Mouse (Mus musculus) bone marrow, adult 2 months (tissue): ENCODE measurements around the gene Gm11034.

Experiments used
- CTCF ChIP-seq: fragments of 200-500 bp; IDR thresholded peaks from 2 replicates; pipeline ENCODE4 v1.5.1; 2011; ENCODE audit warnings: low read length, control low read depth; ENCODE audit not compliant: control insufficient read depth, insufficient read depth
- POLR2A ChIP-seq: fragments of 200-500 bp; IDR thresholded peaks from 2 replicates; pipeline ENCODE4 v1.6.1; 2011; ENCODE audit warnings: low read depth, mild to moderate bottlenecking, control low read depth, low read length, borderline replicate concordance; ENCODE audit not compliant: control insufficient read depth

- TF ChIP-seq CTCF (no peak), POLR2A (no peak)
Measured at GRCm38 (mm10) chr8:72169681-72170249, 43.7 kb downstream of the Gm11034 start.
